Mouse (Mus musculus) thymus, adult 2 months (tissue): ENCODE data around the gene Ndst2. TPM values are rescaled to one million over a fixed set of nuclear protein-coding genes. Genes with fewer than 3 reads are reported as not detected.

Source experiments
- DNase-seq: peaks from one replicate; pipeline ENCODE4 v3.0.0; 2021
- H3K27ac ChIP-seq: fragments of 200-500 bp; 2 replicates; pipeline ENCODE4 v1.5.1; 2012; ENCODE audit warnings: low read length, control low read depth; ENCODE audit not compliant: control insufficient read depth, insufficient read depth
- H3K27me3 ChIP-seq: fragments of 200-500 bp; 2 replicates; pipeline ENCODE4 v1.6.1; 2012; ENCODE audit warnings: mild to moderate bottlenecking, low read length, moderate library complexity, mixed read lengths; ENCODE audit not compliant: control insufficient read depth, insufficient read depth
- H3K36me3 ChIP-seq: fragments of 200-500 bp; 2 replicates; pipeline ENCODE4 v1.6.1; 2012; ENCODE audit warnings: mild to moderate bottlenecking, low read length, moderate library complexity; ENCODE audit not compliant: control insufficient read depth, insufficient read depth
- H3K4me1 ChIP-seq: fragments of 200-500 bp; replicated peaks from 2 replicates; pipeline ENCODE4 v1.6.1; 2012; ENCODE audit warnings: low read length; ENCODE audit not compliant: control insufficient read depth, insufficient read depth
- H3K4me3 ChIP-seq: fragments of 200-500 bp; 2 replicates; pipeline ENCODE4 v1.5.1; 2012; ENCODE audit warnings: mild to moderate bottlenecking, low read length, control low read depth, moderate library complexity; ENCODE audit not compliant: control insufficient read depth, insufficient read depth
- CTCF ChIP-seq: fragments of 200-500 bp; IDR thresholded peaks from 2 replicates; pipeline ENCODE4 v1.5.1; 2012; ENCODE audit warnings: mild to moderate bottlenecking, control low read depth, low read length, moderate library complexity, borderline replicate concordance; ENCODE audit not compliant: control insufficient read depth, poor library complexity, insufficient read depth; ENCODE audit errors: extremely low read depth
- POLR2A ChIP-seq: fragments of 200-500 bp; IDR thresholded peaks from 2 replicates; pipeline ENCODE4 v1.6.1; 2012; ENCODE audit warnings: mild to moderate bottlenecking, low read length, control low read depth, moderate library complexity; ENCODE audit not compliant: control insufficient read depth, poor library complexity, insufficient read depth; ENCODE audit errors: extremely low read depth
- WGBS: fragments of 180-500 bp; shearing (Covaris S2); methylation state at CpG from one replicate; pipeline ENCODE4 v1.1.7; 2018; 5-methylcytosine and 5-hydroxymethylcytosine counted together
- polyA plus RNA-seq: library from polyadenylated mRNA; depleted of rRNA; stranded (reverse); fragments of >200 nt; gene quantifications from 2 replicates; pipeline ENCODE4 v1.2.3, GENCODE M21; 2012

Ndst2 gene
- polyA plus RNA-seq, 1 experiment: 42.2 TPM

DNA sequence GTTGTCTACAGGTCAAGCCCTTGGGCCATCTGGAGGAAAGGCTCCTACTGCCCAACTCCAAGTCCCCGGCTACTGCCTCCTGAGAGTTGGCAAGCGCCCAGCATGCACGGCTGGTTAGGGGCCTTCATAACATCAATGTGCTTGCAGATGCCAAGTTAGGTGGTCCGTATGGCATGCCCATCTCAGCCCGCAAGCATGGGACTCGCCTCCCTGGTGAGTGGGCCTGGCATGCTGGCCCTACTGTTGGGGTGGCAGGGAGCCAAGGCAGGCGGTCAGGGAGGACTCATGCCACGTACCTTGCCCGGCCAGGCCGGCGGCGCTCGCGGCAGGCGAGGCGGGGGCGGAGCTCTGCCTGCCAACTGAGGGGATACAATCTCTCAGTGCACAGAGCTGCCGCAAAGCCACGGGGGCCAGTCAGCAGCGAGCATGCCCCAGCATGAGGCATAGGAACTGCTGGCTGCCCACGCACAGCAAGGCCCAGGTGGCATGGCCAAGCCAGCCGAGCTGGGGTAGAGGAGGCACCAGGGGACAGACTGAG lies 23.1 kb upstream of the Ndst2 start:
- TF ChIP-seq POLR2A (no peak), CTCF (no peak)
- no peak for DNase-seq
- Histone ChIP-seq H3K27me3 (no peaks in the 10 kb centered on the region), H3K36me3 (peaks cover 29% of the 10 kb centered on the region), H3K27ac (no peak overlapping the region), H3K4me3 (no peak overlapping the region), H3K4me1 (no peaks in the 10 kb centered on the region)
- 97% methylated on average over 22 of the region's 22 CpGs for WGBS

DNA sequence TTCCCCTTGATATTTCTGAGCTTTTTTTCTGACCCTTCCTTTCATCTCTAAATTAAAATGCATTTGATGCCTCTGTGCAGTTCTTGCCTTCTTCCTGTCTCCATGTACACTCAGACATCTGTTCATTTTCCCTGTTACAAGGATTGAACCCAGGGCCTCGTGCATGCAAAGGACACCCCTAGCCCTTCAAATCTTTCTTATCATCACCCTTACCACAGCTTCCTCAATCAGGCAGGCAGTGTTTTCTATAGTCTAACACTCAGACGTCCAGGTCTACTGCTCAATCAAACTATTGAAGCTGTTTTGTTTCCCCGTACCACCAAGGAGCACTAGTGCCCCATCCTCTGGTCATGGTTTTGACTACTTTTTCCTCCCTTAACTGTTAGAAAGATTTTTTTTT lies 19.4 kb upstream of the Ndst2 start:
- Histone ChIP-seq H3K36me3 (peaks cover 11% of the 10 kb centered on the region), H3K4me3 (no peak overlapping the region), H3K4me1 (no peaks in the 10 kb centered on the region), H3K27ac (no peak overlapping the region), H3K27me3 (no peaks in the 10 kb centered on the region)
- no peak for DNase-seq
- 67% methylated on average over 3 of the region's 3 CpGs for WGBS
- TF ChIP-seq CTCF: no peak
- no peak for TF ChIP-seq POLR2A

DNA sequence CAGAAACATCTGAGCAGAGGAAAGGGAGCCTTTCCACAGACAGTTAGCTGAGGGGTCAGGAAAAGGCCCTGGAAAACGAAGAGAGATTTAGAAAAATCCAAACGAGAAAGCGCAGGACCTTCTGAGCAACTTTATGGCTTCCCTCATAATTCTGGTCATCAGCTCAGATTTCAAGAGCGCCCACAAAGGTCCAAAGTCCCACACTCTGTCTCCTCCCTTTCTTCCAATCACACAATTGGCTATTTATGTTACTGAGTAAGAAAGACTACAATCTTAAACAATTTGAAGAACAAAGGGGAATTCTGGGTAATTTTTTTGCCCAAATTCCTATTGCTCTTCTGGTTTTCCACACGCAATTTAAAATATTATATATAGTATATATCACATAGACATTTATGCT lies 16.1 kb upstream of the Ndst2 start:
- H3K27ac ChIP-seq: no peak overlapping the region
- no peak overlapping the region for H3K4me3 ChIP-seq
- 94% methylated on average over 5 of the region's 5 CpGs for WGBS
- H3K36me3 ChIP-seq: no peaks in the 10 kb centered on the region; the same call in 1 of the 2 replicates
- no peaks in the 10 kb centered on the region for H3K4me1 ChIP-seq
- DNase-seq: no peak
- TF ChIP-seq POLR2A (no peak), CTCF (no peak)
- no peaks in the 10 kb centered on the region for H3K27me3 ChIP-seq

DNA sequence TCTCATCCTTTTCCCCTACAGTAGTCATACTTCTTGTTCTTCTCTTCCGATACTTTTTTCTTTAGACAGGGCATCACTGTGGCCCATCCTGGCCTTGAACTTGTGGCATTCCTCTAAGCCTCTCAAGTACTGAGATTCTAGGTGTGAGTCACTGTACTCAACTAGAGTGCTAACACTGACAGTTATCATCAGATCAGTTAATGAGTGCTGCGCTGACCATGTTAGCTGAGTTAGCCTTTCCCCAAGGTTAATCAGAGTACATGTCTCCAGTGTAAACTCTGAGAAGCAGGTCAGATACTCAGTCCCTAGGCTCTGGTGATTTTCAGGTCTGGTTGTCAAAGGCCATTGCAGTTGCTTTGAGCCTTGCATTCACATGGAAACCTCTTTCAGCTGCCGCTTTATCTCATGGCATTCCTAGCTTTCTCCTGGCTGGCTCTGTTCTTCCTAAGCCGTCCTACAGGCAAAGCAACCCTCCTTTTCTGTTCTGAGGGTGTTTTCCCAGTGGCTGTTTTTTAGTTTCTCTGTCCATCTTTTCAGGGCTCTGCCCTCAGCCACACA lies 15.2 kb upstream of the Ndst2 start:
- 98% methylated on average over 4 of the region's 4 CpGs for WGBS
- peaks cover 2% of the 10 kb centered on the region for H3K36me3 ChIP-seq
- DNase-seq: no peak
- H3K4me1 ChIP-seq: no peaks in the 10 kb centered on the region
- no peak overlapping the region for H3K27ac ChIP-seq
- no peak for TF ChIP-seq POLR2A
- TF ChIP-seq CTCF: no peak
- H3K4me3 ChIP-seq: no peak overlapping the region
- H3K27me3 ChIP-seq: no peaks in the 10 kb centered on the region

DNA sequence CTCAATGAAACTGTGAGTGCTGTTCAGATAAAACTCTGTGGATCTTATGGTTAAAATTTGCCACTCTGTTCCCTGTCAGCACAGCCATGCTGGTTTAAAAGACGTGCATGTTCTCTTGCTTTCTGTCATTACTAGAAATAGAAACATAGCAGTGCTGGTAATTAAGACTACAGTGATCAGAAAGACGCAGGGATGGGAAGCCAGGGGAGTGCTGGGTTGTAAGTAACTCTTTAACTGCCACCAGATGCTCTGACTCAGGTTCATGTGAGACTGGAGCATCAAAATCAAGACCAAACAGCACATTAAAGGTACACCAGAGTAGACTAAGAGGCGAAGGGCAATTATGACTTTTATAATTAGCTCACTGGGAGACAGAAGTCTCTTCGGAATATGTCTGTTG lies 14.0 kb upstream of the Ndst2 start:
- H3K36me3 ChIP-seq: peaks cover 8% of the 10 kb centered on the region

DNA sequence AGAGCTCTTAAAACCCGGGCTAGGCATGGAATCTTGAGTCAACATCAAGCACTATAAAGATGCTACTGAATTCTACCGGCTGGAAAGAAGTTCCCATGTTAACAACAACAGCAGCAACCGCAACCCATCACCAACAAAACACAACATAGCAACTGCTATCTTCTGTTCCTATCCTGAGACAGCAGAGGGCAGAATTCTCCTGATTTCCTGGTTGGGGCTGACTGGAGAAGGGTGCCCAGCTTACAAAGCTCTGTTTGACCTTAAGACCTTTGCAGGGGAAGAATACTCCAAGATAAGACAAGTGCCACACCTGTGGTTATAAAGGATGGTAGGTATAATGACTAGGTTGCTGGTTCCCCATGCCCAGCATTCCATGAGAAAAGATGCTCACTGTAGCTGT lies 12.6 kb upstream of the Ndst2 start:
- H3K4me1 ChIP-seq: no peaks in the 10 kb centered on the region
- 91% methylated on average over 3 of the region's 3 CpGs for WGBS
- TF ChIP-seq POLR2A: no peak
- TF ChIP-seq CTCF: no peak
- no peak overlapping the region for H3K27ac ChIP-seq
- H3K4me3 ChIP-seq: no peak overlapping the region
- H3K36me3 ChIP-seq: peaks cover 8% of the 10 kb centered on the region
- no peaks in the 10 kb centered on the region for H3K27me3 ChIP-seq
- no peak for DNase-seq

More for the DNA sequence above, 14.0 kb upstream of the Ndst2 start:
- H3K4me3 ChIP-seq: no peak overlapping the region
- TF ChIP-seq CTCF (no peak), POLR2A (no peak)
- WGBS: 92% methylated on average over 4 of the region's 4 CpGs
- H3K4me1 ChIP-seq: no peaks in the 10 kb centered on the region
- no peak for DNase-seq
- no peak overlapping the region for H3K27ac ChIP-seq
- no peaks in the 10 kb centered on the region for H3K27me3 ChIP-seq

DNA sequence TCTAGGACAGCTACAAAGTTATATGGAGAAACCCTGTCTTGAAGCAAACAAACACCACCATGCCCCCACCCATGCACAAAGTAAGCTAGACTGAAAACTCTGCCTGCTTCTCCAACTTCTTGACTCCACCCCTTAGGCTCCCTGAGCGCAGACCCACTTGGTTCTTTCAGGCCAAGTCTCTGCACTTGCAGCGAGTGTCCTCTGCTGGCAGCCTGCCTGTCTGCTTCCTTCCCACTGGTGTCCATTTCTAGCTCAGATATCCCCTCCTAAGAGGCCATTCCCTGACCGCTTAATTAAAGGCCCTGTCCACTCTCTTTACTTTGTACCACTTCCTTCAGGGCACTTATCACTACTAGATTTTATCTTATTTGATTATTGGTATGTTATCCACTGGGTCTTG lies 9.3 kb upstream of the Ndst2 start:
- Histone ChIP-seq H3K27me3 (no peaks in the 10 kb centered on the region), H3K4me3 (no peak overlapping the region), H3K27ac (no peak overlapping the region), H3K36me3 (peaks cover 8% of the 10 kb centered on the region), H3K4me1 (no peaks in the 10 kb centered on the region)
- TF ChIP-seq POLR2A: no peak
- TF ChIP-seq CTCF: no peak
- no peak for DNase-seq
- WGBS: 93% methylated on average over 3 of the region's 3 CpGs
